Mouse (Mus musculus) midbrain, embryonic 15.5 days (tissue): ENCODE measurements around the gene Ipo8. TPM values are rescaled to one million over a fixed set of nuclear protein-coding genes. Genes with fewer than 3 reads are reported as not detected.

Experiments
- ATAC-seq: fragments of 200-750 bp; cut with Nextera tagmentation; replicated peaks from 2 replicates; pipeline ENCODE4 v1.8.0; 2017; ENCODE audit warnings: moderate TSS enrichment
- H3K27ac ChIP-seq: fragments of 300-500 bp; sonication (generic); 2 replicates; pipeline ENCODE4 v1.5.1; 2015; ENCODE audit warnings: mild to moderate bottlenecking, inconsistent platforms
- H3K27me3 ChIP-seq: fragments of 300-500 bp; sonication (generic); replicated peaks from 2 replicates; pipeline ENCODE4 v1.6.1; 2015; ENCODE audit warnings: inconsistent platforms
- H3K36me3 ChIP-seq: fragments of 300-500 bp; sonication (generic); replicated peaks from 2 replicates; pipeline ENCODE4 v1.6.1; 2015; ENCODE audit warnings: inconsistent platforms
- H3K4me1 ChIP-seq: fragments of 300-500 bp; sonication (generic); 2 replicates; pipeline ENCODE4 v1.6.1; 2015; ENCODE audit warnings: inconsistent platforms
- H3K4me2 ChIP-seq: fragments of 300-500 bp; sonication (generic); 2 replicates; pipeline ENCODE4 v1.6.1; 2015; ENCODE audit warnings: inconsistent platforms, mild to moderate bottlenecking, moderate library complexity
- H3K4me3 ChIP-seq: fragments of 300-500 bp; sonication (generic); 2 replicates; pipeline ENCODE4 v1.5.1; 2015; ENCODE audit warnings: mild to moderate bottlenecking, inconsistent platforms
- H3K9ac ChIP-seq: fragments of 300-500 bp; sonication (generic); 2 replicates; pipeline ENCODE4 v1.6.1; 2015; ENCODE audit warnings: mild to moderate bottlenecking, inconsistent platforms
- H3K9me3 ChIP-seq: fragments of 300-500 bp; sonication (generic); 2 replicates; pipeline ENCODE4 v1.6.1; 2016; ENCODE audit warnings: inconsistent platforms
- WGBS: fragments of 180-500 bp; shearing (Covaris S2); methylation state at CpG from one replicate; pipeline ENCODE4 v1.1.7; 2015; ENCODE audit warnings: mixed read lengths; 5-methylcytosine and 5-hydroxymethylcytosine counted together
- polyA plus RNA-seq: library from polyadenylated mRNA; unstranded; fragments of >200 nt; fragmentation: Nextera tagmentation; extraction: Ambion mirVana; gene quantifications from 2 replicates; pipeline ENCODE4 v1.2.1, GENCODE M21; 2015

Gene Ipo8
- polyA plus RNA-seq, 1 experiment from 2014 or later, result 17.7 TPM

DNA sequence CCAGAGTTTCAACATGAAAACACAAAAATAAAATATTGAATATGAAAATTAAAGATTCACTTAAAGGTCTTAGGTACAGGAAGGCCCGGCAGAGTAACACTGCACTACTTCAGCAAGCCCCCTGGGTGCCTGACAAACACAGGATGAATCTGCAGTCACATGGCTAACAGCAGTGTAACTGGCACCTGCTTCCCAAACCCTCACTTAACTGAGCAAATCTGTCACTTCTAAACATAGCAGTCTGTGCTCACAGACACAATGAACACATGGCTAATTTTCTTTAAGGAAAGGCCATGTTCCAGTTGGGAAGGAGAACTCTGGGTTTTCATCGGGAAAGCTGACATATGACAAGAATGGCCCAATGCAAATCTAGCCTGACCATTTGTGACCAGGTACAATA lies 36.1 kb downstream of the Ipo8 start:
- H3K9me3 ChIP-seq, result no peaks in the 10 kb centered on the region
- no peak overlapping the region for H3K4me2 ChIP-seq
- H3K4me3 ChIP-seq, result no peak overlapping the region
- H3K36me3 ChIP-seq, result peaks cover 24% of the 10 kb centered on the region
- H3K27me3 ChIP-seq, result no peaks in the 10 kb centered on the region
- H3K27ac ChIP-seq, result no peak overlapping the region
- no peaks in the 10 kb centered on the region for H3K4me1 ChIP-seq
- WGBS, result 86% methylated on average over 2 of the region's 2 CpGs
- ATAC-seq, result no peak
- H3K9ac ChIP-seq, result no peak overlapping the region

DNA sequence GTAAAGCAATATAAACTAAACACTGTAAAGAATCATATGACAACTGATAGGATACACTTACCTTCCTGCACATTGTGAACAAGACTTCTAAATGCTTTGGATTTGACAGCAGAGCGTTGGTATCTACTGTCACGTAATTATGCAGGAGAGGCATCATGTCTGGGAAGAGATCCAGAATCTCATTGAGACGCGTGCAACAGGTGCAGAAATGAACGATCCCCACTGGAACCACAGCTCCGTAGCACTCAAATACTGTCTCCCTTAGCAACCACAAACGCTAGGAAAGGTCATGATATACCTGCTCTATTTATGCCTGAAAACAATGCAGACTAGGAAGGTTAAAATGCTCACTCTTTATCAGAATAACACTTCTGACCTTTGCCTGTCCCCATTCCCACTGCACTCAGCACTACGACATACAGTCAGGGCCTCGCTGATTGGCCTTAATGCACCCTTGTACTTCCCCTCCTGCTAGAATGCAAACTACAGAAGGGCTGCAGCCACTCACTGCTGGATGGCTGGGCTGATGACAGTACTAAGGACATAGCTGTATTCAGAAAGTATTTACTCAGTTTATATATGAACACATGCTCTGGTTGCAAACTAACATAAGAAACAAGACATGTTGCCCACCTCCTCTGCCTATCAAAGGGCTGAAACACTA lies 42.1 kb downstream of the Ipo8 start:
- H3K4me3 ChIP-seq, result no peak overlapping the region
- no peak for ATAC-seq
- no peaks in the 10 kb centered on the region for H3K9me3 ChIP-seq
- H3K4me2 ChIP-seq, result no peak overlapping the region
- H3K4me1 ChIP-seq, result no peaks in the 10 kb centered on the region
- no peak overlapping the region for H3K9ac ChIP-seq
- no peaks in the 10 kb centered on the region for H3K27me3 ChIP-seq
- peaks cover 34% of the 10 kb centered on the region for H3K36me3 ChIP-seq
- 86% methylated on average over 9 of the region's 9 CpGs for WGBS
- H3K27ac ChIP-seq, result no peak overlapping the region

DNA sequence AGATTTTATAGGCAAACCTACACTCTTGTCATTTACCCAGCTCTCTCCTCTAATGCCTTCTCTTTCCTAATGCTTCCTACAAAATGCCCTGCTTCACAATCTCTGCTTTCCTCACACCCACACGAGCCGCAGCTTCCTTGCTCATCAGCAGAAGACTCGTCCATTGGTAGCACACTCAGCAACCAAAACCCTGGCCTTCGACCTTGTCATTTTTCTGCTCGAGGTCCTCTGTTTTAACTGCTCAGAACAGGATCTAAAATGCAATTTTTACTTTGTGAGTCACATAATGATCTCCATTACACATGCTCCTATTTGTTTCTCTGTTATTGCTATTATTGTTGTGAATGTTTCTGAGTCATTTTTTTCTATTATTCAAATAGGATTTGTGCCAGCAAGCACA lies 45.1 kb downstream of the Ipo8 start:
- H3K9ac ChIP-seq, result no peak overlapping the region
- no peak overlapping the region for H3K4me2 ChIP-seq
- peaks cover 42% of the 10 kb centered on the region for H3K36me3 ChIP-seq
- no peak overlapping the region for H3K27ac ChIP-seq
- no peak overlapping the region for H3K4me3 ChIP-seq
- WGBS, result 91% methylated on average over 5 of the region's 5 CpGs
- H3K4me1 ChIP-seq, result no peaks in the 10 kb centered on the region
- ATAC-seq, result no peak
- H3K27me3 ChIP-seq, result no peaks in the 10 kb centered on the region
- no peaks in the 10 kb centered on the region for H3K9me3 ChIP-seq

DNA sequence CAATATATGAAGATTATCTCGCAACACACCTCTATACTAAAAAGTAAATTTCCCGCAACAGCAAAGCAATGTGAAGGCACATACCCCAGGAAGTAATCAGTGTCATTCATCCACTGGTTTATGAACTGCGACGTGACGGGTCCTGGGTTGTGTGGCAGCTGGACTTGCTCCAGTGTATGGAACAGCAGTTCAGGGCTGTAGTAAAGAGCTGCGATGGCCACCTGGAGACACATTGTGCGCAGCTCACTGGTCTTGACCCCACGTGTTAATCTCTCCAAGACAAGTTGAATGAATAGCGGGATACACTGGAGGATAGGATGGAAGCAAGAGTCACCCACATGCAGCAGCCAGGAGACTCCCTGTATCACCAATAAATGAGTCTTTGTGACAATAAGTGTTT lies 46.8 kb downstream of the Ipo8 start:
- Histone ChIP-seq H3K4me1 (no peaks in the 10 kb centered on the region), H3K4me3 (no peak overlapping the region), H3K27ac (no peak overlapping the region), H3K27me3 (no peaks in the 10 kb centered on the region), H3K4me2 (no peak overlapping the region), H3K36me3 (peaks cover 45% of the 10 kb centered on the region), H3K9me3 (no peaks in the 10 kb centered on the region), H3K9ac (no peak overlapping the region)
- 91% methylated on average over 9 of the region's 9 CpGs for WGBS
- ATAC-seq, result no peak

DNA sequence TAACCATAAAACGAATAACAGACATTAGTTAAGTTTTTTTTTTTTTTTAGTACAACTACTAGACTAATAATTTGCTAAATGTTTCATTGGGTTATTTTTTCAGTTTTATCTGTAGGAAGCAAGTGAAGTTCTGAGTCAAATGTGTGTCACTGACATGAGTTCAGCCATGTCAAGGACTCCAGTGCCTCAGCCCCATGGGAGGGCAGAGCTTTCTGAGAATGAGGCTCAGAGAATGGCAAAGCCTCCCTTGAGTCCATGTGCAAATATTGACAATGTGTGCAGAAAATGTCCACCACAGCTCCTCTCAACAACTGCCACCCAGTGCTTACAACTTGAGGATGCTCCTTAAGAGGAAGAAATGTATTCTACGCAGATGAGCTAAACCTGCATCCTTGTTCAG lies 55.0 kb downstream of the Ipo8 start:
- no peak overlapping the region for H3K4me2 ChIP-seq

DNA sequence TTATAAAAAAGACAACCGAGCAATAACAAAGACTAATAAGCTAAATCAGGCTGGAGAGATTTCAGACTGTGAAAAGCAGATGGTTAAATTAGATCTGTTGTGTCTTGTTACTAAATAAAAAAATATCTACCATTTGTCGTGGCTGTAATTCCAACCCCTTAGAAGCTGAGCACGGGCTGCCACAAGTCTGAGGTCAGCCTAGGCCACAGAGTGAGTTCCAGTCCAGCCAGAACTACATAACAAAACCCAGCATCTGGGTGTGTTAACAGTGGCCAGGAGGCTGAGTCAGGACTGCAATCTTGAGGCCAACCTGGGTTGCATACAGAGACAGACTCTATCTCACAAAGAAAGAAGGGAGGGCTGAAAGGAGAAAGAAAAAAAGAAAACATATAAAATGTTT lies 59.8 kb downstream of the Ipo8 start:
- Histone ChIP-seq H3K27me3 (no peaks in the 10 kb centered on the region), H3K4me3 (no peak overlapping the region), H3K9ac (no peak overlapping the region), H3K4me1 (no peaks in the 10 kb centered on the region), H3K36me3 (peaks cover 25% of the 10 kb centered on the region; the same call in 1 of the 2 replicates), H3K27ac (no peak overlapping the region), H3K4me2 (no peak overlapping the region), H3K9me3 (no peaks in the 10 kb centered on the region)
- 82% methylated on average over 3 of the region's 3 CpGs for WGBS
- no peak for ATAC-seq

More for the DNA sequence above, 55.0 kb downstream of the Ipo8 start:
- Histone ChIP-seq H3K9ac (no peak overlapping the region), H3K4me1 (no peaks in the 10 kb centered on the region), H3K36me3 (peaks cover 36% of the 10 kb centered on the region; the same call in 1 of the 2 replicates), H3K4me3 (no peak overlapping the region), H3K27ac (no peak overlapping the region), H3K27me3 (no peaks in the 10 kb centered on the region), H3K9me3 (no peaks in the 10 kb centered on the region)
- no peak for ATAC-seq
- WGBS, result 98% methylated on average over 2 of the region's 2 CpGs

DNA sequence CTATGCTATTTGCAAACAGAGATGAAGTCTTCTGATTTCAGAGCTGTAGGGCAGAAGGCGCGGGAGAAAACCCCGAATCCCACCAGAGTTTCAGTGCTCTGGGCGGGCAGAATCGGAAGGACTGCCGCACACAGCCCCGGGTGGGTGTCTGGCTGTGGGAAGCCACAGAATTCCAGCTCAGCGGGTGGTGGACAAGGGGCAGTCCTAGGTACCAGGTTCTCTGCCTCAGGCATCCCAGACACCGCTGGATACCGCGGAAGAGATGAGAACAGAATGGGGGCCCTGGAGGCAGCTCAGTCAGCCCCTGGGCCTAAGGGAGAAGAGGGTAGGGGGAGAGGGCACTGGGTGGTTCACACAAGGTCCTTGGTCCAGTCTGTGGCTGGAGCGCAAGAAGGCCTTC lies 62.8 kb downstream of the Ipo8 start:
- Histone ChIP-seq H3K4me1 (no peaks in the 10 kb centered on the region), H3K27ac (no peak overlapping the region), H3K36me3 (0 out of 2 replicates have a peak, but pooled peaks cover 7% of the 10 kb centered on the region), H3K9ac (no peak overlapping the region), H3K4me2 (no peak overlapping the region), H3K9me3 (no peaks in the 10 kb centered on the region), H3K4me3 (no peak overlapping the region), H3K27me3 (no peaks in the 10 kb centered on the region)
- WGBS, result 87% methylated on average over 12 of the region's 12 CpGs
- no peak for ATAC-seq

DNA sequence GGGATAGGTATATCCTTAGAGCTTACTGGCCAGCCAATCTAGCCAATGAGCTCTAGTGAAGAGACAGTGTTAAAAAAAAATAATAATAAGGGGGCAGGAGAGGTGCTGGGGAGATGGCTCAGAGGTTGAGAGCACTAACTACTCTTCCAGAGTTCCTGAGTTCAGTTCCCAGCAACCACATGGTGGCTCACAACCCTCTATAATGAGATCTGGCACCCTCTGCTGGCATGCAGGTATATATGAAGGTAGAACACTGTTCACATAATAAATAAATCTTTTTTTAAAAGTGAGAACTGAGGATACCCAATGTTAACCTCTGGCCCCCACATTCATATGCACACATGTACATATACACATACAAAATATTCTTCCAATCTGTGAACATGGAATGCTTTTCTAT lies 64.0 kb downstream of the Ipo8 start:
- H3K27me3 ChIP-seq, result no peaks in the 10 kb centered on the region
- no peak overlapping the region for H3K9ac ChIP-seq
- H3K4me2 ChIP-seq, result no peak overlapping the region
- no peak overlapping the region for H3K27ac ChIP-seq
- no peak overlapping the region for H3K4me3 ChIP-seq
- H3K4me1 ChIP-seq, result no peaks in the 10 kb centered on the region
- H3K9me3 ChIP-seq, result no peaks in the 10 kb centered on the region
- no peaks in the 10 kb centered on the region for H3K36me3 ChIP-seq
- no peak for ATAC-seq

DNA sequence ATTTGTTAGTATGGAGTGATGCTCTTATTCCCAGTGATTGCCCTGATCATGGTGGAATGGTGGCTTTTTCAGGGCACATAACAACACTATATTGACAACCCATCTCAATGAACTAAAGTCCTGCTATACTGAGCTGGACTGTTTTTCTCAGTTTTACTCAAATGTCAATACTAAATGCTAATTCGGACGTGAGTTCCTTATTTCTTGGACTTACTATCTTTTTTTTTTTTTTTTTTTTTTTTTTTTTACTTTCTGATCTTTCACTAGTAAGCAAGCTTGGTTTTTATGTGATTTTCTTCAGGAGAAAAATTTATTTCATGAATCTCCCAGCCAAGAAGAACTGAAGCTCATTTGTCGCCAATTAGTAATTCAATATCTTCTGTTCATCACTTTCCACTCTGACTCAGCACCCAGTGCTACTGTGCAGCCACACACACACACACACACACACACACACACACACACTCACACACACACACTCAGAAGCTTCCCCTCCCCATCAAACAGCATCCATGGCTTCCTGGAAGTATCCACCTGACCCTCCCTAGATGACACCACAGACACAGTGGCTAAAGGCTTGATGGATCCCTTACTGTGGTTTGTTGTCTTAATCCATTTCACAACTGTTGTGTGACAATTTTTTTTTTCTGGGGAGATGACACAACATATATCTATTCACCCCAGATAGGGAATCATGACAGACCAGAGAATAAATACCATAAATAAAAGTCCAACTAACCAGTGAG lies 69.1 kb downstream of the Ipo8 start:
- Histone ChIP-seq H3K27ac (no peak overlapping the region), H3K4me1 (no peaks in the 10 kb centered on the region), H3K36me3 (no peaks in the 10 kb centered on the region), H3K9ac (no peak overlapping the region), H3K27me3 (no peaks in the 10 kb centered on the region), H3K9me3 (no peaks in the 10 kb centered on the region), H3K4me2 (no peak overlapping the region), H3K4me3 (no peak overlapping the region)
- 94% methylated on average over 3 of the region's 3 CpGs for WGBS
- ATAC-seq, result no peak

DNA sequence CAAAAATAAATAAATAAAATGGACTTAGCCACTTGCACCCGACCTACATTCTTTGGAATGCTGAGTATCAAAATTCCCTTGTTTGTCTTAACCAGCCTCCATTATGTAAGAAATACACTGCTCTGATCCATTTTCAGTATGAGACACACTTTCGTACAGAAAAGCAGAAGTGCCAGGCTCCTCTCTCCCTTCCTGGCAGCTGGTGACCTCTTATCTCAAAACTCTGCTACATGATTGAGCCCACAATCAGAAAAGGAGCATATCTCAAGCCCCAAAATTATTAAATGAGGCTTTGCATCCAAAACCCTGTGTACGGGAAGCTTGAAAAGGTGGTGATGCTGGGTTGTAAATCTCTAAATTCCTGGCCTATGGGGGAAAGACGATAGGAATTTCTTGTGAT lies 69.8 kb downstream of the Ipo8 start:
- H3K36me3 ChIP-seq, result no peaks in the 10 kb centered on the region
- no peak overlapping the region for H3K27ac ChIP-seq
- no peak for ATAC-seq
- no peaks in the 10 kb centered on the region for H3K27me3 ChIP-seq
- no peak overlapping the region for H3K9ac ChIP-seq
- no peaks in the 10 kb centered on the region for H3K4me1 ChIP-seq
- H3K4me3 ChIP-seq, result no peak overlapping the region
- H3K9me3 ChIP-seq, result no peaks in the 10 kb centered on the region
- WGBS, result 87% methylated on average over 4 of the region's 4 CpGs
- H3K4me2 ChIP-seq, result no peak overlapping the region

DNA sequence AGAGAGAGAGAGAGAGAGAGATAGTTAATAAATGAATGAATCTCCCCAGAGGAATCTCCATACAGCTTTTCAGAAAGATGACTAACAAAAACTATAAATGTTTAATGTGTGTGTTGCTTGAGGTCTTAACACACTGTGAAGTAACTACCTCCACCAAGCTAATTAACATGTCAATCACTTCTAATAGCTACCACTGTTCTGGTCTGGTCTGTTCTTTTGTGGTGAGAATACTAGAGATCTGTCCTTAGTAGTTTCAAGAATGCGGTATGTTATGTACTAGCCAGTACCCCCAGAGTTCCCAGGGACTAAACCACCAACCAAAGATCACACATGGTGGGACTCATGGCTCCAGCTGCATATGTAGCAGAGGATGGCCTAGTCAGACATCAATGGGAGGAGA lies 74.7 kb downstream of the Ipo8 start:
- no peaks in the 10 kb centered on the region for H3K9me3 ChIP-seq
- WGBS, result 82% methylated on average over 1 of the region's 1 CpGs
- no peaks in the 10 kb centered on the region for H3K27me3 ChIP-seq
- H3K4me1 ChIP-seq, result no peaks in the 10 kb centered on the region
- no peak overlapping the region for H3K4me3 ChIP-seq
- no peaks in the 10 kb centered on the region for H3K36me3 ChIP-seq
- no peak overlapping the region for H3K27ac ChIP-seq
- no peak overlapping the region for H3K4me2 ChIP-seq
- no peak for ATAC-seq
- H3K9ac ChIP-seq, result no peak overlapping the region

DNA sequence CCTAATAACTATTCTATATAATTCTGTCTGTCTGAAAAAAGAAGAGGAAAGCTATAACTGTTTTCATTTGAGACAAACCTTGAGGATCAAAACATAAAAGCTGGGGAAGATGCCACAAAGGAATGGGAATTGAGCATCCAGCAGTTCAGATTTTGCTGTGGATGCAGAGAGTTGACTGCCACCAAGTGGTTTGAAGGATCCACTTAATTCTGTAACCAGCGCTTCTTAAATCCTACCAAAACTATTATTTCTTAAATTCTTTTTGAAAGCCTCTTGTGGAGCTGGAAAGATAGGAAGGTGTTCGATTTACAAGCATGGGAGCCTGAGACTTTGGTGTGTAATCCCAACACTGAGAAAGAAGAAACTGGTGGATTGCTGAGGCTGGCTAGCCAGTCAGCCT lies 79.9 kb downstream of the Ipo8 start:
- Histone ChIP-seq H3K4me3 (no peak overlapping the region), H3K4me2 (no peak overlapping the region), H3K9ac (no peak overlapping the region), H3K4me1 (no peaks in the 10 kb centered on the region), H3K36me3 (no peaks in the 10 kb centered on the region), H3K27ac (no peak overlapping the region), H3K27me3 (no peaks in the 10 kb centered on the region), H3K9me3 (no peaks in the 10 kb centered on the region)
- peak; percentile 71; the same call in 1 of the 2 replicates for ATAC-seq
- 85% methylated on average over 2 of the region's 2 CpGs for WGBS

DNA sequence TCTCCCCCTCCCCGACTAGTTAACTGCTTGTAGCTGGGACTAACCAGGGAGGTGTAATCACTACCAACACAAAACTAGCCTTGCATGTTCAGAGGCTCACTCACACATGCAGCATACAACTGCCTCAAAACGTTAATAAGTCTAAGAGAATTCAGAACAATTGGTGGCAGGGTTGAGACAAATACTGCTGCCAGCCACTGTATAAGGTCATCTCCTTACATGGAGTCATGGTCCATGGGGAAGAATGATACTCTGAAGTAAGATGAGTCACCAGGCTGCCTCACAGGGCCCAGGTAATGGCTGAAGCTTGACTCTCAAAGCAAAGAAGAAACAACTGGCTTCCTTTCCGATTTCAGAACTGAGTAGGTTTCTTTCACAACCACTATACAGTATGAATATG lies 81.1 kb downstream of the Ipo8 start:
- no peak overlapping the region for H3K4me2 ChIP-seq
- H3K27ac ChIP-seq, result no peak overlapping the region
- no peak overlapping the region for H3K9ac ChIP-seq
- no peaks in the 10 kb centered on the region for H3K36me3 ChIP-seq
- H3K4me3 ChIP-seq, result no peak overlapping the region
- H3K27me3 ChIP-seq, result no peaks in the 10 kb centered on the region
- H3K9me3 ChIP-seq, result no peaks in the 10 kb centered on the region
- ATAC-seq, result no peak
- 85% methylated on average over 3 of the region's 3 CpGs for WGBS
- H3K4me1 ChIP-seq, result no peaks in the 10 kb centered on the region
